In genomic region chr16:95861231-95861690, GRCm38 (mm10) we compare ENCODE assay signal across 7 mouse cellular contexts.
DNase-seq lines count a peak whose midpoint lies in the region; ATAC-seq lines count a peak whose summit lies in the region.

No protein-coding gene starts in this region.

- intact Hi-C loops in left cerebral cortex, postnatal 4 days (cut with DNase I), result no loop called here

- no peaks in the 10 kb centered on the region for H3K36me3 ChIP-seq in lung, embryonic 16.5 days (ENCODE audit: control insufficient read depth, insufficient read depth, low read length)

- H3K27me3 ChIP-seq in lung, embryonic 16.5 days (ENCODE audit: control insufficient read depth, insufficient read depth, low read depth, low read length), result no peaks in the 10 kb centered on the region

- no peak overlapping the region for H3K9ac ChIP-seq in lung, embryonic 16.5 days (ENCODE audit: low read length)

- H3K4me3 ChIP-seq in lung, embryonic 16.5 days (ENCODE audit: low read length), result no peak overlapping the region

- H3K4me2 ChIP-seq in lung, embryonic 16.5 days (ENCODE audit: low read depth, low read length), result no peak overlapping the region

- peak; percentile 87 for ATAC-seq in lung, embryonic 16.5 days (ENCODE audit: low read depth)
- no peak for ATAC-seq in erythroid progenitor cell, adult 5-6 weeks (replicated peaks; ENCODE audit: low FRiP score, poor library complexity, severe bottlenecking)

- peak overlapping the region; percentile 64 for H3K27ac ChIP-seq in lung, embryonic 16.5 days (ENCODE audit: low read length)

- 39% methylated on average over 12 of the region's 12 CpGs for WGBS in lung, embryonic 16.5 days

- H3K4me1 ChIP-seq in lung, embryonic 16.5 days (replicated peaks; ENCODE audit: control insufficient read depth, insufficient read depth, low read length), result peaks cover 31% of the 10 kb centered on the region

- peak; percentile 42 for DNase-seq in adrenal gland, postnatal 25 days
- peak; percentile 100 for DNase-seq in heart, adult 11 months
- peak; percentile 74 to 88 for DNase-seq in kidney, adult 8-10 months
- no peak for DNase-seq in retina, embryonic 14.5 days (ENCODE audit: low spot score)
- DNase-seq in left cerebral cortex, postnatal 4 days, result no peak

- H3K9me3 ChIP-seq in lung, embryonic 16.5 days (ENCODE audit: control insufficient read depth, low read length), result no peaks in the 10 kb centered on the region

Comparison
In these comparisons a context has a peak if more than half of its experiments do, and no peak if none do; other contexts are left out.
1. DNase-seq: peak in adrenal gland, postnatal 25 days (single experiment), heart, adult 11 months (single experiment) and kidney, adult 8-10 months (2 of 2); none in retina, embryonic 14.5 days (single experiment) and left cerebral cortex, postnatal 4 days (single experiment).